In genomic region chr15:96728993-96729392, GRCm38 (mm10) we compare ENCODE assay signal across 17 mouse cellular contexts. TPM values are rescaled to one million over a fixed set of nuclear protein-coding genes. Genes with fewer than 3 reads are reported as not detected.
DNase-seq lines count a peak whose midpoint lies in the region; ATAC-seq and TF ChIP-seq lines count a peak whose summit lies in the region.
"Had no signal": no experiment of that assay in that cellular context is flagged by ENCODE, and none has a peak within 500 bp of the region (broad histone marks: within the 10 kb centered on the region; RNA-seq: fewer than 3 reads in every experiment).

No protein-coding gene starts in this region.

- H3K36me3 ChIP-seq in kidney, embryonic 16.5 days (ENCODE audit: insufficient read depth, low read length): no peaks in the 10 kb centered on the region
- no peaks in the 10 kb centered on the region for H3K36me3 ChIP-seq in embryonic facial prominence, embryonic 14.5 days (ENCODE audit: control insufficient read depth, insufficient read depth, low read length)
- H3K36me3 ChIP-seq in liver, postnatal 0 days (replicated peaks; ENCODE audit: insufficient read depth, low read length): no peaks in the 10 kb centered on the region
- H3K36me3 ChIP-seq in forebrain, embryonic 16.5 days (ENCODE audit: control insufficient read depth, insufficient read depth): no peaks in the 10 kb centered on the region
- no peaks in the 10 kb centered on the region for H3K36me3 ChIP-seq in forebrain, embryonic 10.5 days (replicated peaks)

- no peak overlapping the region for H3K9ac ChIP-seq in kidney, embryonic 16.5 days (replicated peaks; ENCODE audit: low read length)
- H3K9ac ChIP-seq in embryonic facial prominence, embryonic 14.5 days (ENCODE audit: low read depth, low read length): no peak overlapping the region
- no peak overlapping the region for H3K9ac ChIP-seq in liver, postnatal 0 days (replicated peaks)
- H3K9ac ChIP-seq in forebrain, embryonic 16.5 days (replicated peaks; ENCODE audit: low read depth, low read length): no peak overlapping the region

- DNase-seq in kidney, adult 11 months: no peak
- DNase-seq in B cell, adult 2 months: peak; percentile 24 to 31
- DNase-seq in embryonic facial prominence, embryonic 14.5 days (ENCODE audit: low spot score): no peak
- no peak for DNase-seq in liver, postnatal 0 days
- DNase-seq in forebrain, embryonic 10.5 days (ENCODE audit: extremely low spot score, low spot score): no peak
- no peak for DNase-seq in gastrocnemius, adult 18-20 months (ENCODE audit: low spot score)
- DNase-seq: cerebellum, adult 11 months; embryo, embryonic 11 days; gastrocnemius, postnatal 25 days; heart, postnatal 4 days; kidney, adult 18-20 months; layer of hippocampus, adult 9-11 months; right cerebral cortex, postnatal 4 days; thymus, adult 18-20 months had no signal

- no peak for TF ChIP-seq CTCF in liver, postnatal 0 days (IDR thresholded peaks at IDR 0.05; ENCODE audit: low read depth)

- H3K27ac ChIP-seq in kidney, embryonic 16.5 days (ENCODE audit: low read length): peak overlapping the region; percentile 8
- peak overlapping the region; percentile 50 for H3K27ac ChIP-seq in embryonic facial prominence, embryonic 14.5 days (replicated peaks; ENCODE audit: low read depth, low read length)
- 0 out of 2 replicates have a peak overlapping the region, but pooled peaks have one; percentile 11 for H3K27ac ChIP-seq in liver, postnatal 0 days (ENCODE audit: low read depth)
- H3K27ac ChIP-seq in forebrain, embryonic 16.5 days (ENCODE audit: low read length): no peak overlapping the region
- no peak overlapping the region for H3K27ac ChIP-seq in forebrain, embryonic 10.5 days

- no peak overlapping the region for H3K4me3 ChIP-seq in kidney, embryonic 16.5 days (ENCODE audit: low read length)
- no peak overlapping the region for H3K4me3 ChIP-seq in embryonic facial prominence, embryonic 14.5 days (ENCODE audit: low read depth, low read length)
- H3K4me3 ChIP-seq in liver, postnatal 0 days (ENCODE audit: low read depth, low read length): no peak overlapping the region
- H3K4me3 ChIP-seq in forebrain, embryonic 16.5 days (replicated peaks; ENCODE audit: low read length): no peak overlapping the region
- H3K4me3 ChIP-seq in forebrain, embryonic 10.5 days: no peak overlapping the region

- H3K4me1 ChIP-seq in kidney, embryonic 16.5 days (ENCODE audit: insufficient read depth, low read length): peaks cover 18% of the 10 kb centered on the region
- peaks cover 10% of the 10 kb centered on the region for H3K4me1 ChIP-seq in embryonic facial prominence, embryonic 14.5 days (ENCODE audit: control insufficient read depth, insufficient read depth, low read length)
- H3K4me1 ChIP-seq in liver, postnatal 0 days (ENCODE audit: insufficient read depth): peaks cover 10% of the 10 kb centered on the region
- no peaks in the 10 kb centered on the region for H3K4me1 ChIP-seq in forebrain, embryonic 16.5 days (replicated peaks; ENCODE audit: control insufficient read depth, insufficient read depth, low read length)
- no peaks in the 10 kb centered on the region for H3K4me1 ChIP-seq in forebrain, embryonic 10.5 days

- ATAC-seq in kidney, embryonic 16.5 days (ENCODE audit: low FRiP score, low TSS enrichment): no peak
- ATAC-seq in embryonic facial prominence, embryonic 14.5 days (ENCODE audit: low read depth): no peak
- ATAC-seq in liver, postnatal 0 days: peak; percentile 33
- ATAC-seq in forebrain, embryonic 16.5 days: no peak
- ATAC-seq: forebrain, embryonic 14.5 days had no signal

- WGBS in kidney, embryonic 16.5 days: 33% methylated on average over 10 of the region's 10 CpGs
- WGBS in embryonic facial prominence, embryonic 14.5 days: 56% methylated on average over 10 of the region's 10 CpGs
- 24% methylated on average over 10 of the region's 10 CpGs for WGBS in liver, postnatal 0 days (ENCODE audit: insufficient replicate concordance)
- WGBS in forebrain, embryonic 16.5 days: 83% methylated on average over 10 of the region's 10 CpGs
- 86% methylated on average over 10 of the region's 10 CpGs for WGBS in forebrain, embryonic 10.5 days

- H3K9me3 ChIP-seq in kidney, embryonic 16.5 days (ENCODE audit: low read length): no peaks in the 10 kb centered on the region
- H3K9me3 ChIP-seq in embryonic facial prominence, embryonic 14.5 days (ENCODE audit: control insufficient read depth, low read length): no peaks in the 10 kb centered on the region
- no peaks in the 10 kb centered on the region for H3K9me3 ChIP-seq in liver, postnatal 0 days (ENCODE audit: low read length)
- H3K9me3 ChIP-seq in forebrain, embryonic 16.5 days (ENCODE audit: control insufficient read depth, low read length): no peaks in the 10 kb centered on the region
- no peaks in the 10 kb centered on the region for H3K9me3 ChIP-seq in forebrain, embryonic 10.5 days

- no peaks in the 10 kb centered on the region for H3K27me3 ChIP-seq in kidney, embryonic 16.5 days (ENCODE audit: insufficient read depth, low read length)
- no peaks in the 10 kb centered on the region for H3K27me3 ChIP-seq in embryonic facial prominence, embryonic 14.5 days (replicated peaks; ENCODE audit: control insufficient read depth, insufficient read depth, low read length)
- H3K27me3 ChIP-seq in liver, postnatal 0 days (ENCODE audit: insufficient read depth, low read length): no peaks in the 10 kb centered on the region
- no peaks in the 10 kb centered on the region for H3K27me3 ChIP-seq in forebrain, embryonic 16.5 days (replicated peaks; ENCODE audit: control insufficient read depth, insufficient read depth, low read length)
- no peaks in the 10 kb centered on the region for H3K27me3 ChIP-seq in forebrain, embryonic 10.5 days (ENCODE audit: poor library complexity, severe bottlenecking)

- TF ChIP-seq EP300 in liver, postnatal 0 days (IDR thresholded peaks at IDR 0.05; ENCODE audit: low read depth): peak; percentile 61; the same call in 1 of the 2 replicates

- H3K4me2 ChIP-seq in kidney, embryonic 16.5 days (replicated peaks; ENCODE audit: low read depth, low read length): no peak overlapping the region
- H3K4me2 ChIP-seq in embryonic facial prominence, embryonic 14.5 days (ENCODE audit: low read depth, low read length): no peak overlapping the region
- H3K4me2 ChIP-seq in liver, postnatal 0 days (ENCODE audit: low read depth, low read length): no peak overlapping the region
- no peak overlapping the region for H3K4me2 ChIP-seq in forebrain, embryonic 16.5 days (ENCODE audit: low read length)

RNA-seq across cellular contexts. Expression of gene Slc38a2, which starts 29.5 kb away (rescaled TPM):
- polyA plus RNA-seq in kidney, embryonic 16.5 days (2015; fragmentation: Nextera tagmentation; extraction: Ambion mirVana): 140 and 150 TPM in 2 replicates
- 141 and 147 TPM in 2 replicates for polyA plus RNA-seq in embryonic facial prominence, embryonic 14.5 days (2014; fragmentation: Nextera tagmentation; extraction: Ambion mirVana)
- polyA plus RNA-seq in liver, postnatal 0 days (2015; fragmentation: Nextera tagmentation; extraction: Ambion mirVana): 19.0 and 29.6 TPM in 2 replicates
- polyA plus RNA-seq in forebrain, embryonic 16.5 days (2015; fragmentation: Nextera tagmentation; extraction: Ambion mirVana): 161 and 200 TPM in 2 replicates
- 151 and 159 TPM in 2 replicates for polyA plus RNA-seq in forebrain, embryonic 10.5 days (2016; fragmentation: Nextera tagmentation; extraction: Ambion mirVana)
- total RNA-seq in gastrocnemius, adult 18-20 months (2021): 100 to 1,000 TPM in 1 of 2 experiments, 10 to 100 TPM in 1; 93.4 to 242 TPM

Comparison
In these comparisons a context has a peak if more than half of its experiments do, and no peak if none do; other contexts are left out.
1. H3K27ac ChIP-seq: peak in kidney, embryonic 16.5 days (single experiment), embryonic facial prominence, embryonic 14.5 days (single experiment) and liver, postnatal 0 days (single experiment); none in forebrain, embryonic 16.5 days (single experiment) and forebrain, embryonic 10.5 days (single experiment).
2. DNase-seq: peak in B cell, adult 2 months (2 of 2); none in kidney, adult 11 months (single experiment), embryonic facial prominence, embryonic 14.5 days (single experiment), liver, postnatal 0 days (single experiment), forebrain, embryonic 10.5 days (single experiment) and gastrocnemius, adult 18-20 months (single experiment).